ENCODE assay signal across 18 mouse cellular contexts in genomic region chr1:75253029-75253428, GRCm38 (mm10). TPM values are rescaled to one million over a fixed set of nuclear protein-coding genes. Genes with fewer than 3 reads are reported as not detected.
DNase-seq lines count a peak whose midpoint lies in the region; ATAC-seq and TF ChIP-seq lines count a peak whose summit lies in the region.
"Had no signal": no experiment of that assay in that cellular context is flagged by ENCODE, and none has a peak within 500 bp of the region (broad histone marks: within the 10 kb centered on the region; RNA-seq: fewer than 3 reads in every experiment).

No protein-coding gene starts in this region.

- 0 out of 2 replicates have a peak, but pooled peaks cover 4% of the 10 kb centered on the region for H3K36me3 ChIP-seq in forebrain, postnatal 0 days (ENCODE audit: insufficient read depth)
- no peaks in the 10 kb centered on the region for H3K36me3 ChIP-seq in forebrain, embryonic 10.5 days (replicated peaks)
- no peaks in the 10 kb centered on the region for H3K36me3 ChIP-seq in liver, embryonic 11.5 days (ENCODE audit: control insufficient read depth, insufficient read depth, low read length)
- H3K36me3 ChIP-seq in ES-E14 (ENCODE audit: control insufficient read depth, insufficient read depth, low read length, poor library complexity, severe bottlenecking): no peaks in the 10 kb centered on the region
- H3K36me3 ChIP-seq in liver, embryonic 14.5 days (replicated peaks; ENCODE audit: control insufficient read depth, insufficient read depth, low read depth): no peaks in the 10 kb centered on the region
- H3K36me3 ChIP-seq: embryonic facial prominence, embryonic 12.5 days had no signal

- no peak overlapping the region for H3K4me3 ChIP-seq in forebrain, postnatal 0 days (ENCODE audit: low read depth, low read length)
- no peak overlapping the region for H3K4me3 ChIP-seq in forebrain, embryonic 10.5 days
- no peak overlapping the region for H3K4me3 ChIP-seq in liver, embryonic 11.5 days (ENCODE audit: low read depth, low read length)
- peak overlapping the region; percentile 21 to 23; a peak in 3 of 4 replicates for H3K4me3 ChIP-seq in ES-E14 (ENCODE audit: insufficient read depth in 1 of 2, low read depth in 1 of 2, low read length in 2 of 2, poor library complexity in 1 of 2, severe bottlenecking in 1 of 2)
- H3K4me3 ChIP-seq in liver, embryonic 14.5 days (ENCODE audit: insufficient read depth in 1 of 2, low read depth in 2 of 2, low read length in 2 of 2): no peak overlapping the region
- H3K4me3 ChIP-seq: embryonic facial prominence, embryonic 12.5 days; megakaryocyte, embryonic 14.5 days had no signal

- no peak overlapping the region for H3K4me2 ChIP-seq in forebrain, postnatal 0 days (ENCODE audit: low read depth)
- no peak overlapping the region for H3K4me2 ChIP-seq in liver, embryonic 11.5 days
- no peak overlapping the region for H3K4me2 ChIP-seq in liver, embryonic 14.5 days (ENCODE audit: low read depth)
- H3K4me2 ChIP-seq: embryonic facial prominence, embryonic 12.5 days; lung, embryonic 14.5 days had no signal

- no peaks in the 10 kb centered on the region for H3K9me3 ChIP-seq in forebrain, postnatal 0 days (ENCODE audit: low read length)
- no peaks in the 10 kb centered on the region for H3K9me3 ChIP-seq in forebrain, embryonic 10.5 days
- H3K9me3 ChIP-seq in liver, embryonic 11.5 days (ENCODE audit: control insufficient read depth, low read length): no peaks in the 10 kb centered on the region
- no peaks in the 10 kb centered on the region for H3K9me3 ChIP-seq in ES-E14 (ENCODE audit: control insufficient read depth, insufficient read depth, low read depth, low read length)
- no peaks in the 10 kb centered on the region for H3K9me3 ChIP-seq in liver, embryonic 14.5 days (ENCODE audit: control insufficient read depth, low read length)
- H3K9me3 ChIP-seq: embryonic facial prominence, embryonic 12.5 days; megakaryocyte, embryonic 14.5 days had no signal

- H3K27ac ChIP-seq in forebrain, postnatal 0 days (ENCODE audit: low read depth, low read length): no peak overlapping the region
- H3K27ac ChIP-seq in forebrain, embryonic 10.5 days: no peak overlapping the region
- H3K27ac ChIP-seq in liver, embryonic 11.5 days (ENCODE audit: low read depth, low read length): no peak overlapping the region
- H3K27ac ChIP-seq in ES-E14 (ENCODE audit: insufficient read depth, low read depth, low read length, poor library complexity, severe bottlenecking): no peak overlapping the region
- no peak overlapping the region for H3K27ac ChIP-seq in liver, embryonic 14.5 days
- H3K27ac ChIP-seq: embryonic facial prominence, embryonic 12.5 days had no signal

- TF ChIP-seq EP300 in liver, embryonic 14.5 days (IDR thresholded peaks at IDR 0.05; ENCODE audit: low read depth): no peak

- no peak for ATAC-seq in forebrain, postnatal 0 days
- no peak for ATAC-seq in liver, embryonic 11.5 days (replicated peaks; ENCODE audit: low FRiP score)
- ATAC-seq in liver, embryonic 14.5 days (ENCODE audit: insufficient read depth): no peak

- no peak overlapping the region for H3K9ac ChIP-seq in forebrain, postnatal 0 days
- no peak overlapping the region for H3K9ac ChIP-seq in liver, embryonic 11.5 days (ENCODE audit: low read depth, low read length)
- no peak overlapping the region for H3K9ac ChIP-seq in ES-E14 (ENCODE audit: insufficient read depth, low read depth, low read length, poor library complexity, severe bottlenecking)
- H3K9ac ChIP-seq in liver, embryonic 14.5 days (replicated peaks): no peak overlapping the region
- H3K9ac ChIP-seq: embryonic facial prominence, embryonic 12.5 days; lung, embryonic 14.5 days had no signal

- H3K27me3 ChIP-seq in forebrain, postnatal 0 days (ENCODE audit: insufficient read depth, low read length): no peaks in the 10 kb centered on the region
- peaks cover 18% of the 10 kb centered on the region for H3K27me3 ChIP-seq in forebrain, embryonic 10.5 days (ENCODE audit: poor library complexity, severe bottlenecking)
- H3K27me3 ChIP-seq in liver, embryonic 11.5 days (replicated peaks; ENCODE audit: control insufficient read depth, insufficient read depth, low read length): no peaks in the 10 kb centered on the region
- H3K27me3 ChIP-seq in liver, embryonic 14.5 days (ENCODE audit: control insufficient read depth, insufficient read depth, low read length): no peaks in the 10 kb centered on the region

- no peaks in the 10 kb centered on the region for H3K4me1 ChIP-seq in forebrain, postnatal 0 days (ENCODE audit: insufficient read depth)
- H3K4me1 ChIP-seq in forebrain, embryonic 10.5 days: peaks cover 23% of the 10 kb centered on the region
- peaks cover 13% of the 10 kb centered on the region for H3K4me1 ChIP-seq in liver, embryonic 11.5 days (replicated peaks; ENCODE audit: control insufficient read depth, insufficient read depth, low read length)
- peaks cover 4 to 25% of the 10 kb centered on the region in 2 experiments; a peak in 2 of 4 replicates for H3K4me1 ChIP-seq in ES-E14 (ENCODE audit: control insufficient read depth in 2 of 2, insufficient read depth in 2 of 2, low read length in 2 of 2, poor library complexity in 1 of 2)
- H3K4me1 ChIP-seq in liver, embryonic 14.5 days (replicated peaks; ENCODE audit: control insufficient read depth in 2 of 2, insufficient read depth in 2 of 2, low read length in 1 of 2): peaks cover 0 to 6% of the 10 kb centered on the region in 2 experiments; a peak in 2 of 4 replicates

- 78% methylated on average over 16 of the region's 16 CpGs for WGBS in forebrain, postnatal 0 days
- 73% methylated on average over 16 of the region's 16 CpGs for WGBS in forebrain, embryonic 10.5 days
- 66% methylated on average over 16 of the region's 16 CpGs for WGBS in liver, embryonic 11.5 days
- WGBS in liver, embryonic 14.5 days (ENCODE audit: insufficient replicate concordance): 75% methylated on average over 16 of the region's 16 CpGs

- in situ Hi-C loops in ES-E14 (cut with MboI; ENCODE audit: low sequenced_read_pairs in 2 of 2, unreplicated experiment in 2 of 2): no loop called here

- no peak for DNase-seq in forebrain, postnatal 0 days
- DNase-seq in forebrain, embryonic 10.5 days (ENCODE audit: extremely low spot score, low spot score): no peak
- DNase-seq in liver, embryonic 11.5 days (ENCODE audit: low spot score): peak; percentile 31
- DNase-seq in liver (no peak), ES-E14 (ENCODE audit: low read depth, low spot score) (no peak)
- DNase-seq in liver, embryonic 14.5 days (ENCODE audit: low read depth in 3 of 3, low spot score in 3 of 3): no peak
- DNase-seq in B cell, adult 2 months: no peak
- no peak for DNase-seq in heart, adult 11 months
- DNase-seq: adrenal gland, postnatal 14 days; heart, postnatal 36 days; lung, embryonic 14.5 days; spleen, adult 18-20 months; thymus, adult 18-20 months had no signal

- TF ChIP-seq CTCF in forebrain, postnatal 0 days (IDR thresholded peaks at IDR 0.05; ENCODE audit: low read depth): peak; percentile 22; the same call in 1 of the 2 replicates
- TF ChIP-seq CTCF in liver, embryonic 14.5 days (IDR thresholded peaks at IDR 0.05; ENCODE audit: low read depth): peak; percentile 55

RNA-seq across cellular contexts. Expression of gene Ptprn, which starts 11.3 kb away (rescaled TPM):
- 58.2 and 68.7 TPM in 2 replicates for total RNA-seq in forebrain, postnatal 0 days (2014; rRNA removed)
- polyA plus RNA-seq in forebrain, postnatal 0 days (2015; fragmentation: Nextera tagmentation; extraction: Ambion mirVana): 21.5 and 31.5 TPM in 2 replicates
- polyA plus RNA-seq in forebrain, embryonic 10.5 days (2016; fragmentation: Nextera tagmentation; extraction: Ambion mirVana): 1.5 and 1.6 TPM in 2 replicates
- 0.55 and 1.0 TPM in 2 replicates for polyA plus RNA-seq in liver, embryonic 11.5 days (2014; fragmentation: Nextera tagmentation; extraction: Ambion mirVana)
- total RNA-seq in ES-E14 (2012; rRNA removed): 8.9 and 9.0 TPM in 2 replicates
- polyA plus RNA-seq in liver, embryonic 14.5 days (2012; rRNA removed): 0.26 and 0.28 TPM in 2 replicates
- 0.08 and 0.17 TPM in 2 replicates for polyA plus RNA-seq in liver, embryonic 14.5 days (2014; fragmentation: Nextera tagmentation; extraction: Ambion mirVana)

RNA-seq across cellular contexts. Expression of gene Dnajb2, which starts 16.8 kb away (rescaled TPM):
- total RNA-seq in forebrain, postnatal 0 days (2014; rRNA removed): 32.2 and 39.7 TPM in 2 replicates
- 37.4 and 47.0 TPM in 2 replicates for polyA plus RNA-seq in forebrain, postnatal 0 days (2015; fragmentation: Nextera tagmentation; extraction: Ambion mirVana)
- 28.0 and 28.6 TPM in 2 replicates for polyA plus RNA-seq in forebrain, embryonic 10.5 days (2016; fragmentation: Nextera tagmentation; extraction: Ambion mirVana)
- 13.6 and 17.5 TPM in 2 replicates for polyA plus RNA-seq in liver, embryonic 11.5 days (2014; fragmentation: Nextera tagmentation; extraction: Ambion mirVana)
- total RNA-seq in ES-E14 (2012; rRNA removed): 15.8 and 17.7 TPM in 2 replicates
- polyA plus RNA-seq in liver, embryonic 14.5 days (2012; rRNA removed): 17.6 and 21.1 TPM in 2 replicates
- 11.1 and 12.5 TPM in 2 replicates for polyA plus RNA-seq in liver, embryonic 14.5 days (2014; fragmentation: Nextera tagmentation; extraction: Ambion mirVana)

RNA-seq across cellular contexts. Expression of gene A630095N17Rik, which starts 21.1 kb away (rescaled TPM):
- total RNA-seq in forebrain, postnatal 0 days (2014; rRNA removed): 0.46 TPM in 1 of 2 replicates, not detected in the other
- polyA plus RNA-seq in forebrain, postnatal 0 days (2015; fragmentation: Nextera tagmentation; extraction: Ambion mirVana): 0.34 TPM in 1 of 2 replicates, not detected in the other
- not detected in 2 replicates for polyA plus RNA-seq in forebrain, embryonic 10.5 days (2016; fragmentation: Nextera tagmentation; extraction: Ambion mirVana)
- not detected in 2 replicates for polyA plus RNA-seq in liver, embryonic 11.5 days (2014; fragmentation: Nextera tagmentation; extraction: Ambion mirVana)
- not detected in 2 replicates for total RNA-seq in ES-E14 (2012; rRNA removed)
- polyA plus RNA-seq in liver, embryonic 14.5 days (2012; rRNA removed): not detected in 2 replicates
- polyA plus RNA-seq in liver, embryonic 14.5 days (2014; fragmentation: Nextera tagmentation; extraction: Ambion mirVana): 0.22 TPM in 1 of 2 replicates, not detected in the other
- total RNA-seq: adrenal gland, postnatal 14 days; heart, postnatal 36 days had no signal
- polyA plus RNA-seq: embryonic facial prominence, embryonic 12.5 days; forebrain, embryonic 11.5 days; intestine, embryonic 16.5 days; large intestine, adult 2 months; lung, embryonic 14.5 days had no signal

RNA-seq across cellular contexts. Expression of gene Resp18, which starts 25.2 kb away (rescaled TPM):
- 136 and 170 TPM in 2 replicates for total RNA-seq in forebrain, postnatal 0 days (2014; rRNA removed)
- polyA plus RNA-seq in forebrain, postnatal 0 days (2015; fragmentation: Nextera tagmentation; extraction: Ambion mirVana): 123 and 186 TPM in 2 replicates
- polyA plus RNA-seq in forebrain, embryonic 10.5 days (2016; fragmentation: Nextera tagmentation; extraction: Ambion mirVana): 2.6 and 3.4 TPM in 2 replicates
- 0.40 TPM in 1 of 2 replicates, not detected in the other for polyA plus RNA-seq in liver, embryonic 11.5 days (2014; fragmentation: Nextera tagmentation; extraction: Ambion mirVana)
- total RNA-seq in ES-E14 (2012; rRNA removed): 0.90 TPM in 1 of 2 replicates, not detected in the other
- not detected in 2 replicates for polyA plus RNA-seq in liver, embryonic 14.5 days (2012; rRNA removed)
- not detected in 2 replicates for polyA plus RNA-seq in liver, embryonic 14.5 days (2014; fragmentation: Nextera tagmentation; extraction: Ambion mirVana)
- total RNA-seq: heart, postnatal 36 days had no signal
- polyA plus RNA-seq: lung, embryonic 14.5 days had no signal

RNA-seq across cellular contexts. Expression of gene Tuba4a, which starts 33.4 kb away (rescaled TPM):
- total RNA-seq in forebrain, postnatal 0 days (2014; rRNA removed): 54.8 and 58.5 TPM in 2 replicates
- 76.9 and 87.1 TPM in 2 replicates for polyA plus RNA-seq in forebrain, postnatal 0 days (2015; fragmentation: Nextera tagmentation; extraction: Ambion mirVana)
- polyA plus RNA-seq in forebrain, embryonic 10.5 days (2016; fragmentation: Nextera tagmentation; extraction: Ambion mirVana): 11.0 and 13.7 TPM in 2 replicates
- 282 and 298 TPM in 2 replicates for polyA plus RNA-seq in liver, embryonic 11.5 days (2014; fragmentation: Nextera tagmentation; extraction: Ambion mirVana)
- 110 and 124 TPM in 2 replicates for total RNA-seq in ES-E14 (2012; rRNA removed)
- polyA plus RNA-seq in liver, embryonic 14.5 days (2012; rRNA removed): 155 and 168 TPM in 2 replicates
- 346 and 362 TPM in 2 replicates for polyA plus RNA-seq in liver, embryonic 14.5 days (2014; fragmentation: Nextera tagmentation; extraction: Ambion mirVana)

Comparison
In these comparisons a context has a peak if more than half of its experiments do, and no peak if none do; other contexts are left out.
1. H3K4me3 ChIP-seq: peak in ES-E14 (2 of 2); none in forebrain, postnatal 0 days (single experiment), forebrain, embryonic 10.5 days (single experiment), liver, embryonic 11.5 days (single experiment) and liver, embryonic 14.5 days (0 of 2).